Mouse (Mus musculus) heart, embryonic 14.5 days (tissue): ENCODE data around the gene Hipk3. TPM values are rescaled to one million over a fixed set of nuclear protein-coding genes. Genes with fewer than 3 reads are reported as not detected.
A peak's percentile ranks its signal among the peaks of the same experiment; 100 is the strongest.

Source experiments
- ATAC-seq: fragments of 200-750 bp; cut with Nextera tagmentation; 2 replicates; pipeline ENCODE4 v1.8.0; 2017; ENCODE audit warnings: low read depth, moderate TSS enrichment; ENCODE audit not compliant: insufficient number of reproducible peaks, insufficient read depth, low FRiP score
- H3K27ac ChIP-seq, 2 experiments: fragments of 200-500 bp in 1 of 2; fragments of 300-500 bp in 1 of 2; sonication (generic) in 1 of 2; replicated peaks in 1 of 2; 2 replicates each; pipeline ENCODE4 v1.5.1; 2012 to 2014; ENCODE audit warnings: low read depth in 2 of 2, low read length in 2 of 2, control low read depth in 1 of 2, mild to moderate bottlenecking in 1 of 2, mixed read lengths in 1 of 2; ENCODE audit not compliant: control insufficient read depth in 1 of 2, insufficient read depth in 1 of 2
- H3K27me3 ChIP-seq: fragments of 300-500 bp; sonication (generic); 2 replicates; pipeline ENCODE4 v1.6.1; 2014; ENCODE audit warnings: mild to moderate bottlenecking, low read length, control low read depth; ENCODE audit not compliant: control insufficient read depth, insufficient read depth
- H3K36me3 ChIP-seq: fragments of 300-500 bp; sonication (generic); 2 replicates; pipeline ENCODE4 v1.6.1; 2014; ENCODE audit warnings: mild to moderate bottlenecking, control low read depth, low read length, mixed read lengths; ENCODE audit not compliant: control insufficient read depth, insufficient read depth
- H3K4me1 ChIP-seq, 2 experiments: fragments of 200-500 bp in 1 of 2; fragments of 300-500 bp in 1 of 2; sonication (generic) in 1 of 2; 2 replicates each; pipeline ENCODE4 v1.6.1; 2012 to 2014; ENCODE audit warnings: low read length in 2 of 2, control low read depth in 1 of 2, mixed read lengths in 1 of 2; ENCODE audit not compliant: control insufficient read depth in 2 of 2, insufficient read depth in 2 of 2
- H3K4me2 ChIP-seq: fragments of 300-500 bp; sonication (generic); 2 replicates; pipeline ENCODE4 v1.6.1; 2014; ENCODE audit warnings: mild to moderate bottlenecking, low read length
- H3K4me3 ChIP-seq, 2 experiments: fragments of 200-500 bp in 1 of 2; fragments of 300-500 bp in 1 of 2; sonication (generic) in 1 of 2; 2 replicates each; pipeline ENCODE4 v1.5.1; 2012 to 2014; ENCODE audit warnings: low read length in 2 of 2, mild to moderate bottlenecking in 2 of 2, control low read depth in 1 of 2, low read depth in 1 of 2, moderate library complexity in 1 of 2; ENCODE audit not compliant: control insufficient read depth in 1 of 2, insufficient read depth in 1 of 2
- H3K9ac ChIP-seq: fragments of 300-500 bp; sonication (generic); 2 replicates; pipeline ENCODE4 v1.6.1; 2014; ENCODE audit warnings: mild to moderate bottlenecking, low read length
- H3K9me3 ChIP-seq: fragments of 300-500 bp; sonication (generic); 2 replicates; pipeline ENCODE4 v1.6.1; 2016; ENCODE audit warnings: low read length, control low read depth; ENCODE audit not compliant: control insufficient read depth
- WGBS: fragments of 180-500 bp; shearing (Covaris S2); extraction: QIAGEN DNeasy Blood & Tissue Kit; methylation state at CpG from one replicate; pipeline ENCODE4 v1.1.7; 2014; 5-methylcytosine and 5-hydroxymethylcytosine counted together
- polyA plus RNA-seq: library from polyadenylated mRNA; unstranded; fragments of >200 nt; fragmentation: Nextera tagmentation; extraction: Ambion mirVana; gene quantifications from 2 replicates; pipeline ENCODE4 v1.2.1, GENCODE M21; 2014

The Hipk3 gene
- polyA plus RNA-seq, 1 experiment from 2014 or later: 72.7 TPM

- Histone ChIP-seq H3K27me3 (no peaks in the 10 kb centered on the region), H3K36me3 (peaks cover 4% of the 10 kb centered on the region; the same call in 1 of the 2 replicates), H3K4me2 (peak overlapping the region; percentile 38), H3K4me1 (peaks cover 16 to 60% of the 10 kb centered on the region in 2 experiments), H3K9ac (peak overlapping the region; percentile 54), H3K9me3 (no peaks in the 10 kb centered on the region), H3K27ac (peak overlapping the region; percentile 14 to 71; a peak in 3 of 4 replicates), H3K4me3 (no peak overlapping the region)
- WGBS: 55% methylated on average over 8 of the region's 8 CpGs
- no peak for ATAC-seq
These were observed 35.5 kb downstream of the Hipk3 start for GRCm38 (mm10) chr2:104458569-104459332.

DNA sequence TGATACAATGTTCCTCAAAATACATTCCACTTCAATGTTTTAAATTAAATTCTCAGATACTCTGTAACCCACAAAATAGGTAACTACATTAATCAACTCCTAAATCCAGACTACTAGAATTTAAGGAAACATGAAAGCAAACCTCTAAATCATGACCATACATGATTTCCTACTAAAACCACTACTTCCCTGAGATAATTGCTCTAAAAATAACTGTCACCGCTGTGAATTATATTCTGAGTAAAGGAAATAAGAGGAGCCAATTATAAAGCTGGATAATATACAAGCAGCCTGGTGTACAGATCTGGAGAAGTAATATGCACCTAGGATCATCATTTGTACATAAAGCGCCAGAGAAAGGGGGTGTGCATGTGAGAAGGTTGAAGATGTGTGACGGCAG is 37.1 kb downstream of the Hipk3 start:
- peak overlapping the region; percentile 25 for H3K4me2 ChIP-seq
- H3K36me3 ChIP-seq: no peaks in the 10 kb centered on the region
- peak overlapping the region; percentile 41; the same call in 1 of the 2 replicates for H3K9ac ChIP-seq
- peak overlapping the region; percentile 53 to 68; a peak in 3 of 4 replicates for H3K27ac ChIP-seq
- peaks cover 14 to 65% of the 10 kb centered on the region in 2 experiments for H3K4me1 ChIP-seq
- H3K9me3 ChIP-seq: no peaks in the 10 kb centered on the region
- 33% methylated on average over 3 of the region's 3 CpGs for WGBS
- no peak for ATAC-seq
- H3K27me3 ChIP-seq: no peaks in the 10 kb centered on the region
- H3K4me3 ChIP-seq: no peak overlapping the region

GRCm38 (mm10) chr2:104450685-104451084 is 43.6 kb downstream of the Hipk3 start:
- H3K4me2 ChIP-seq: peak overlapping the region; percentile 8; the same call in 1 of the 2 replicates
- peaks cover 5 to 78% of the 10 kb centered on the region in 2 experiments for H3K4me1 ChIP-seq

GRCm38 (mm10) chr2:104449191-104449590 is 45.1 kb downstream of the Hipk3 start:
- peaks cover 14% of the 10 kb centered on the region for H3K36me3 ChIP-seq
- WGBS: 16% methylated on average over 1 of the region's 1 CpGs
- H3K9ac ChIP-seq: peak overlapping the region; percentile 36
- no peaks in the 10 kb centered on the region for H3K27me3 ChIP-seq
- H3K27ac ChIP-seq: peak overlapping the region; percentile 87 to 88
- no peak overlapping the region for H3K4me3 ChIP-seq
- H3K4me1 ChIP-seq: peaks cover 3 to 65% of the 10 kb centered on the region in 2 experiments
- peak overlapping the region; percentile 48 for H3K4me2 ChIP-seq
- ATAC-seq: peak; percentile 25; the same call in 1 of the 2 replicates
- no peaks in the 10 kb centered on the region for H3K9me3 ChIP-seq

More at GRCm38 (mm10) chr2:104450685-104451084, 43.6 kb downstream of the Hipk3 start:
- WGBS: 39% methylated on average over 3 of the region's 3 CpGs
- Histone ChIP-seq H3K9ac (peak overlapping the region; percentile 25), H3K9me3 (no peaks in the 10 kb centered on the region), H3K27me3 (no peaks in the 10 kb centered on the region), H3K4me3 (no peak overlapping the region), H3K27ac (peak overlapping the region; percentile 26 to 87), H3K36me3 (peaks cover 7% of the 10 kb centered on the region; the same call in 1 of the 2 replicates)
- ATAC-seq: no peak

DNA sequence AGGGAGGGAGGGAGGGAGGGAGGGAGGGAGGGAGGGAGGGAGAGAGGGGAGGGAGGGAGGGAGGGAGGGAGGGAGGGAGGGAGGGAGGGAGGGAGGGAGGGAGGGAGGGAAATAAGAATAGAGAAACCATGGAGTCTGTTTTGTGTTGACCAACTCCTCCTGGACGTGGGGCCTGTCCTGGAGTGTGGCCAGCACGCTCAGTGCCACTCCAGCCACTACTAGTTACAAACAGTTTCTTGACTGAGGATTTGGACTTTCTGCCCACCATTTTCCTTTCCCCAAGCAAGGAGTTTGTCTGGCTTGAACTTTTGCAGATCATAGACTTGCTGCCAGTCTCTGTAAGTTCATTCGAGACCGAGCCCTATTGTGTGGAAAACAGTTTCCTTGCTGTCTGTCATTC is 46.0 kb downstream of the Hipk3 start:
- Histone ChIP-seq H3K27me3 (no peaks in the 10 kb centered on the region), H3K9me3 (no peaks in the 10 kb centered on the region), H3K9ac (peak overlapping the region; percentile 36), H3K36me3 (peaks cover 24% of the 10 kb centered on the region), H3K4me3 (no peak overlapping the region), H3K4me2 (peak overlapping the region; percentile 48; the same call in 1 of the 2 replicates), H3K27ac (peak overlapping the region; percentile 87 to 90), H3K4me1 (peaks cover 3 to 56% of the 10 kb centered on the region in 2 experiments)
- WGBS: 38% methylated on average over 4 of the region's 4 CpGs
- ATAC-seq: no peak

DNA sequence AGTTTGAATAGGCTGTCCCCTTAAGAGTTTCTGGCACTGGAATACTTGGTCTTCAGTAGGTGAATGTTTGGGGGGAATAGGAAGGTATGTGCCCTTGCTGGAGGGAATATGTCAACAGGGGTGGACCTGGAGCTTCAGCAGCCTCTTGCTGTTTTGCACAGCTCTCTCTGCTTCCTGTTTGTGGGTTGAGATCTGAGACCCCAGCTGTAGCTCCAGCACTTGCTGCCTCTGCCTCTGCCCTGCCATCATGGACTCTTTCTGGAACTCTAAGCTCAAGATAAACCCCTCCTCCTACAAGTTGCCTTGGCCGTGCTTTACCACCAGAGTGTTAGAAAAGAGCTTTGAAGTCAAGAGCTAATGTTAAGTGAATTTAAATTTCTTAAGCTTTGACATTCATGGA is 48.2 kb downstream of the Hipk3 start:
- Histone ChIP-seq H3K4me2 (no peak overlapping the region), H3K4me3 (no peak overlapping the region), H3K27ac (peak overlapping the region; percentile 52 to 66; a peak in 3 of 4 replicates), H3K9me3 (no peaks in the 10 kb centered on the region), H3K27me3 (no peaks in the 10 kb centered on the region), H3K9ac (no peak overlapping the region), H3K4me1 (peaks cover 3 to 48% of the 10 kb centered on the region in 2 experiments), H3K36me3 (peaks cover 44% of the 10 kb centered on the region)
- 41% methylated on average over 1 of the region's 1 CpGs for WGBS
- ATAC-seq: no peak

- peaks cover 57% of the 10 kb centered on the region for H3K36me3 ChIP-seq
- H3K9me3 ChIP-seq: no peaks in the 10 kb centered on the region
- no peak overlapping the region for H3K4me3 ChIP-seq
- no peak overlapping the region; a peak in 1 of 4 replicates for H3K27ac ChIP-seq
- WGBS: 18% methylated on average over 2 of the region's 2 CpGs
- no peaks in the 10 kb centered on the region for H3K27me3 ChIP-seq
- H3K4me2 ChIP-seq: no peak overlapping the region
- 0 out of 2 replicates have a peak, but pooled peaks have one; percentile 32 for ATAC-seq
- H3K4me1 ChIP-seq: peaks cover 3 to 37% of the 10 kb centered on the region in 2 experiments
- H3K9ac ChIP-seq: no peak overlapping the region
These were observed 49.5 kb downstream of the Hipk3 start for GRCm38 (mm10) chr2:104444776-104445175.
